Mouse (Mus musculus) macrophage (primary cell): ENCODE results near the gene Mcu. TPM values are rescaled to one million over a fixed set of nuclear protein-coding genes. Genes with fewer than 3 reads are reported as not detected.
A peak's percentile ranks its signal among the peaks of the same experiment; 100 is the strongest.

ENCODE experiments used
- H3K27ac ChIP-seq: fragments of 350-480 bp; formaldehyde crosslinking; 2 replicates; pipeline ENCODE4 v1.9.0; 2021
- H3K36me3 ChIP-seq: fragments of 350-480 bp; formaldehyde crosslinking; 2 replicates; pipeline ENCODE4 v1.9.0; 2021; ENCODE audit errors: inconsistent target
- H3K4me3 ChIP-seq: fragments of 350-480 bp; formaldehyde crosslinking; 2 replicates; pipeline ENCODE4 v1.9.0; 2021; ENCODE audit errors: inconsistent target
- H3K79me2 ChIP-seq: fragments of 350-480 bp; formaldehyde crosslinking; 2 replicates; pipeline ENCODE4 v1.9.0; 2021; ENCODE audit errors: inconsistent target
- WGBS: methylation state at CpG from one replicate; pipeline ENCODE4 v1.1.7; 2026; ENCODE audit warnings: inconsistent platforms; ENCODE audit not compliant: missing documents; 5-methylcytosine and 5-hydroxymethylcytosine counted together
- polyA plus RNA-seq: library from polyadenylated mRNA; stranded (reverse); fragments of 250-400 nt; gene quantifications from 3 replicates; pipeline ENCODE4 v1.2.4, GENCODE M21; 2018; ENCODE audit warnings: inconsistent platforms
- total RNA-seq, 78 experiments: library from RNA; depleted of rRNA; stranded (reverse); fragments of 250-400 nt; gene quantifications; 1 replicate in 9 of 78; 2 replicates in 24 of 78; 3 replicates in 43 of 78; 4 replicates in 2 of 78; pipeline ENCODE4 v1.2.4; 2018; ENCODE audit warnings: inconsistent platforms in 56 of 78

Gene Mcu
- 10 to 100 TPM; 11.1 to 29.5 (median 19.9) TPM for total RNA-seq (2018; cell fraction: chromatin; rRNA removed)
- total RNA-seq (2018; cell fraction: cytosol; rRNA removed), result 10 to 100 TPM in 3 of 26 experiments, 1 to 10 TPM in 23; 6.4 to 10.8 (median 8.7) TPM
- 10 to 100 TPM in 22 of 26 experiments, 1 to 10 TPM in 4; 8.1 to 53.4 (median 15.3) TPM for total RNA-seq (2018; cell fraction: nucleus; rRNA removed)
- polyA plus RNA-seq, result 5.3 to 18.7 TPM (median 7.3 TPM) in 3 replicates

DNA sequence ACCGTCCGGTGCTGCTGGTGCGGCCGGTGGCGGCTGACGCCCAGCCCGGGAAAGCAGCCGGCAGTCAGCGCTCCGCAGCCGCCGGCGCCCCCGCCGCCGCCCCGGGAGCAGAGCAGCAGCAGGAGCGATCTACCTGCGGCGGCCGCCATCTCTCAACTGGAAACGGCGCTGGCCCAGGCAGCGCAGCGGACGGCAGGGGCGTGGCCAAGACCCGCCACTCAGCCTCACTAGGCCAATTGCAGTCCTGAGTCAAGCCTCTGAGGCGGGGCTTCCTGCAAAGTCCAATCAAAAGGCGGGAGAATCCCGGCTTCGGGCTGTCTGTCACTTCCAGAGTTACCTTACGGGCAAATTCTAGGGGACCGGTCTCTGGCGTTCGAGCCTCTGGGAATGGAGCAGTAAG is at the start of gene Mcu:
Mcu (minus strand) TSS at position 171 of the 400 bp plus-strand sequence.
- Histone ChIP-seq H3K27ac (no peak within 1 kb of the TSS), H3K36me3 (no peaks in the 10 kb centered on the region), H3K4me3 (peak within 1 kb of the TSS; percentile 55), H3K79me2 (peaks cover 41% of the 10 kb centered on the region)
- under 1% methylated on average over 36 of the region's 36 CpGs for WGBS

DNA sequence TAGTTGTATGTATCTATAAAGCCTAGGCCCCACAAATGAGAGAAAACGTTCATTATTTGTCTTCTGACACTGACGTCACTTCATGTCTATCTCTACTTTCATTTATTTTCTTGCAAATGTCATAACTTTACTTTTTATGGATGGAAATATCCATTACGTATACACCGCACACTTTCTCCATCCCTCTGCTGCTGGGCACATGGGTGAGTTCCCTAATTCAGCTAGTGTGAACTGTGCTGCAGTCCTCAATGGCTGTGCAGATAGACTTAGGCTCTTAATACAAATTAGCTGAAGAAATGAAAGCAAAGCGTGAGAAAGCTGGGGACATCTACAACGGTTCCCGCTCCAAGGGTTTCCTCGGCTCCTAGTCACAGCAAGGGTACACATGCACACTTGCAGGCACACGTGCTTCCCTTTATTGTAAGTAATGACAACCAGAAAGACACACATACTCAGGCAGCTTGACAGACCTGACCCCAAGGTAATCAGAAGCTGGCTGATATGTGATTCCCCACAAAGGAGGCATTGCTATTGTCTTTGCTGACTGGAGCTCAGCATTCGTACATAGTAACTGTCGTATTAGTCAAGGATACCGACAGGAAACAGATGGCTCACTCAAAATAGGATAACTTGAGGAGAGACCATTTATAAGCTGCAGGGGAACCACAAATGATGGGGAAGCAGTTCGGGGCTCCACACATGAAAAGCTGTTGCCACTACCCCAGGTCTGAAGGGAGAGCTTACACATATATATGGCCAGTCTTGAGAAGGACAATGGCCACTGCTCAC is 49.2 kb upstream of the Mcu start:
- Histone ChIP-seq H3K27ac (no peak overlapping the region), H3K4me3 (no peak overlapping the region), H3K36me3 (no peaks in the 10 kb centered on the region), H3K79me2 (no peaks in the 10 kb centered on the region)
- 28% methylated on average over 13 of the region's 13 CpGs for WGBS

DNA sequence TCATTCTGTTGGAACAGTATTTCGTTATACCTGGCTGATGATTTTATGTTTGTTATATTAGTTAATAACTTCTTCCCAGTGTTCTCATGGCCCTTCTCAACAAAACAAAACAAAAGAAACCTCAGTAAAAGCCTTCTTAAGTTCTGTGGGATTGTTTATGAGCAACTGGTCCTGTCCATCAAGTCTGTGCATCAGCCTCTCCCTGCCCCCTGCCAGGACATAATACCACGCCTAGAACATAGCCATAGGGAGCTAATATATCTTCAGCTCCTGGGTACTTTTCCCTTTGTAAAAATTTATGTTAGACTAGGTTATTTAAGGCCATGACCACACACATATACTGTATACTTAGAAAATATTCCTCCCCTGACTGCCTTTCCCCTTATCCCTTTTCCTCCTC is 48.3 kb upstream of the Mcu start:
- WGBS, result 93% methylated on average over 2 of the region's 2 CpGs
- Histone ChIP-seq H3K36me3 (no peaks in the 10 kb centered on the region), H3K27ac (no peak overlapping the region), H3K4me3 (no peak overlapping the region), H3K79me2 (no peaks in the 10 kb centered on the region)

DNA sequence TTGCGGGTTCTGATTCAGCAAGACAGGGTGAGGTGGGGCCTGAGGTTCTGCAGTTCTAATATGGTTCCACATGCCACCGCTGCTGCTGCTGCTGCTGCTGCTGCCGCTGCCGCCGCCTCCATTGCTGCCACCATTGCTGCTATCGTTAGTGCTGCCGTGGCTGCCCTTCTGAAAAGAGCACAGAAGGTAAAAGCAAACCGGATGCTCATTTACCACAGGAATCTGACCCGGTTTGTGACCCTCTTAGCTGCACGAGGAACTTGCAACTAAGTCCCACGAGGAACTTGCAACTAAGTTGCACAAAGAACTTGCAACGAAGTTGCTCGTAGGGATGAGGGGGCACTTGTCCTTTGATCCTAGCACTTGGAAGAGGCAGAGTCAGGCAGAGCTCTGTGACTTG is 40.3 kb upstream of the Mcu start:
- H3K36me3 ChIP-seq, result no peaks in the 10 kb centered on the region
- no peak overlapping the region for H3K4me3 ChIP-seq
- no peaks in the 10 kb centered on the region for H3K79me2 ChIP-seq
- WGBS, result 40% methylated on average over 13 of the region's 13 CpGs
- H3K27ac ChIP-seq, result no peak overlapping the region

DNA sequence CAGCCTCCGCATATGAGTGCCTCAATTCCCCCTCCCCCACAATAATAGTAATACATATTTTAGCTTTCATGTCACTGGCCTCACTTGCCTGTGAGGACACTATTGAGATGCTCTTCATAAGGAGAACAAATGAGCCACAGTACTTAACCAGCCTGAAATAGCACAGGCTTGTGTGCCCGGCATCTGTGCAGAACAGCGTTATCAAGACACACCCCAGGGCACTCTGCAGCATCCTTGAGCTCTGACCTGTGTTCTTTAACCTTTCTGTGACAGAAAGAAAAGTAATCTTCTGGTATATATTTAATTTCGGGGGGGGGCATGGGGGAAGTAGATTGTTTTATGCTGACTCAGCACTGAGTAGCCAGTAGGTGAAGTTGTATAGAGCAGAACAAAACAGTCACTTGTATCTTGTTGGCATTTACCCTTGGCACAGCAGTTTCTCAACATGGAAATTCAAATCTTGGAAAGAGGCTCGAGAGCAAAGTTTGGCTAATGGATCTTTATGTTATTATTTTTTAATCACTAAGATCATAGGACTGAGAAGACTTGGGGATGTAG is 30.4 kb upstream of the Mcu start:
- no peak overlapping the region for H3K27ac ChIP-seq
- WGBS, result 90% methylated on average over 3 of the region's 5 CpGs
- H3K4me3 ChIP-seq, result no peak overlapping the region
- H3K36me3 ChIP-seq, result no peaks in the 10 kb centered on the region
- no peaks in the 10 kb centered on the region for H3K79me2 ChIP-seq

DNA sequence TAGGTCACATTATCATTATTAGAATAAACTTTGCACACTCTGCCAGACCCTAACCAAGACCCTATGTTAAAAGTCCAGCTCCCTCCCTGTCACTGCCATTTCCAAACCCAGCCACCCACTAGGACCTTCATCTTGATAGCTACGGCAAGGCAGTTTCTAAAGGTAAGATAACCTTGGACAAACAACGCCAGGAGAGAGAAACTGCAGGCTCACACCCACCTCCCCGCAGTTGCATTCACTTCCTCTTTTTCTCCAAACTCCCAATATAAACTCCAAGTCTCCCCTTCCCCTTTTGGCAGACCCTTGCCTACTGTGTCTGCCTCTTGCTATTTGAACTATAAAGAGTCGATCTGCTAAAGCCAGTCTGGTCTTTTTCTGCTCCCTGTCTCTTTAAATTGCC is 28.7 kb upstream of the Mcu start:
- H3K4me3 ChIP-seq, result no peak overlapping the region
- H3K36me3 ChIP-seq, result no peaks in the 10 kb centered on the region
- H3K27ac ChIP-seq, result no peak overlapping the region
- no peaks in the 10 kb centered on the region for H3K79me2 ChIP-seq
- WGBS, result 13% methylated on average over 4 of the region's 4 CpGs

DNA sequence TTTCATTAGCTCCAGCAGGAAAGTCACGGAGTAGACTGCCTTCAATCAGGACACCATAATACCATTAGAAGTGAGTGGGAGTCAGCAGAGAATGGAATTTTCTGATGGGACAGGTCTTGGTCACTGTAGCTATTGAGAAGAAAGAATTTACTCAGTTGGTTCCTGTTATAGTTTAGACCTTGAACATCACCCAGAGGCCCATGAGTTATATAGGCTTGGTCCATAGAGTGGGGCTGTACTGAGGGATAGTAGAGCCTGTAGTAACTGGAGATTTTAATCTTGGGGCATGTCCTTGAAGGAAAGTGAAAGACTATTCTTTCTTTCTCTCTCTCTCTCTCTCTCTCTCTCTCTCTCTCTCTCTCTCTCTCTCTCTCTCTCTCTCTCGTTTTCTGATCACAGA is 28.2 kb upstream of the Mcu start:
- no peaks in the 10 kb centered on the region for H3K36me3 ChIP-seq
- H3K27ac ChIP-seq, result no peak overlapping the region
- H3K4me3 ChIP-seq, result no peak overlapping the region
- 92% methylated on average over 1 of the region's 2 CpGs for WGBS
- H3K79me2 ChIP-seq, result no peaks in the 10 kb centered on the region

DNA sequence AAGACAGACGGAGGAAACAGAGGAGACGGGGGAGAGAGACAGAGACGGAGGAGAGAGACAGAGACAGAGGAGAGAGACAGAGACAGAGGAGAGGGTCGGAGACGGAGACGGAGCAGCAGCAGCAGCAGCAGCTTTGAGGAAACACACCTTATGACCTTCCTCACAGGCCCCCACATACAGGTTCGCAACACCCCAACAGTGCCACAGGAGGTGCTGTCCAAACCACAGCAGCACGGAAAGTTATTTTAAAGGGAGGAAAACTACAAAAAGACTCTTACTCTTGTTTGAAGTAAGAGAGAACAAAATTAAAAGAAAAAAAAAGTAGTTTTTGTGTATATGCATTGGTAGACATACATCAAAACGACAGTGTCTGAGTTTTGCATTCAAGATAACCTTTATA is 27.2 kb upstream of the Mcu start:
- Histone ChIP-seq H3K36me3 (no peaks in the 10 kb centered on the region), H3K79me2 (no peaks in the 10 kb centered on the region), H3K4me3 (no peak overlapping the region), H3K27ac (no peak overlapping the region)
- WGBS, result 73% methylated on average over 9 of the region's 9 CpGs

DNA sequence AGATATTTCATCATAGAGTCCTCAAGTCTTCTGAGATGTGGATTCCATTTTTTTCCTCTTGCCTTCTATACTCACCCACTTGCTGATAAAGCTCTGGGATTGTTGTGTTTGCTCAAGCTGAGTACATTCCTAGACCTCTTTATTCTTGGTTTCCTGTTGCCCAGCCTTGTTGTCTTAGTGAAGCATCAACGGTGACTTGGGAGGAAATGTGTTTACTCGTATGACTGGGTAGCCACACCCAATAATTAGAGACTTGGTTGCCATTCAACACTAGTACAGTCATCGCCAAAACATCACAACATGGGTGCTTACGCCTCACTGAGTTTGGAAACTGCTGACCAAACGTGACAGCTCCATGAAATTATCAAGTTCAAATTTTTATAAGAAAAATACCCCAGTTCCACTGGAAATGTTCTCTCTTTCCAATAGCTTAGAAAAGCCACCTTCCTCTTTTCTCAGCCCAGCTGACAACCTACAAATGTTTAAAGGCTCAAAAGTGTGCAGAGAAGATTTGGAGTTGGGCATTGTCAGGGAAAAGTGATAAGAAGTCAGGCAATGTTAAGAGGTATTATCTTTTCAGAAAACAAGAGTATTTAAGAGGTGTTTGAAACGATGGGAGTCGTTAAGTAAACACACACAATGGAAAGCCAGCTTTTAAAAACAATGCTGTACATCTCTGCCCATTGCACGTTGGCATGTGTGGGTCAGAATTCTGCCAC is 26.3 kb upstream of the Mcu start:
- WGBS, result 58% methylated on average over 8 of the region's 8 CpGs
- Histone ChIP-seq H3K79me2 (no peaks in the 10 kb centered on the region), H3K36me3 (no peaks in the 10 kb centered on the region), H3K27ac (no peak overlapping the region), H3K4me3 (no peak overlapping the region)

DNA sequence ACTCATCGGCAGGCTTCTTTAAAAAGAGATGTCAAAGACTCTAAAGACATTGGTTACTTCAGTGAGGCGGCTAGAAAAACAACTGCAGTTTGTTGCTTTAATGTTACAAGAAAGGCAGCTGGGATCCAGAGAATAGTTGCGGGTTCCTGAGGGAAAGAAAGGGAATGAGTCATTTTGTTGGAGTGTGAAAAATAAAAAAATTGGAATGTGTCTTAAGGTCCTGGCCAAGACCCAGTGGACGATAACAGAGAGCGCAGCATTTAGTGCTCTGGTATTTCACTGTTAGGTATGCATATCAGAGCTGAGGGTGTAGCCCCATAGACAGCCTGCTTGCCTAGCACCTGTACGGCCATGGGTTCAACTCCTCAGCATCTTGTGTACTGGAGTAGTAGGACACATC is 22.1 kb upstream of the Mcu start:
- Histone ChIP-seq H3K27ac (no peak overlapping the region), H3K79me2 (no peaks in the 10 kb centered on the region), H3K36me3 (no peaks in the 10 kb centered on the region), H3K4me3 (no peak overlapping the region)
- WGBS, result 96% methylated on average over 6 of the region's 6 CpGs

DNA sequence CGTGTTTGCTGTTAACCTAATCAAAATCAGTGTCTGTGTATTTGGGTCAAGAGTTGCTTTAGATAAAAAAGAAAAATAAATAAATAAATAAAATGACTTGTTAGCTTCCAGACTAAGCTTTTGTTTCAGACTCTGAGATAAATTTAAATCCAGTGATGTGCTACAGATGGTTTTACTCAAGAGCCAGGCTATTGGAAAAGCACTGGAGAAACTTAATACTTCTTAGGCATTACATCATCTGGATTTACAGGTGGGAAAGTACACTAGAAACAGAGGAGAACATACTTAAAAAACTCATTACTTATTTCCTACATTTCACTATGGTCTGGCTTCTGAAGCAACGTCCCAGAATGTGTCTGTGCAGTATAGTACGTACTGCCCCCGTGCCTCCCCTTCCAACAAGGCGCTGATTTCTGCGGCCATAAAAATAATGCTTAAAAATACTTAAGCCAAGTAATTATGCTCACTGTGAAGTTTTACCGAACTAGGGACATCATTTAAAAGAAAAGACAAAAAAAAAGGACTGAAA is 21.2 kb upstream of the Mcu start:
- peak overlapping the region; percentile 44; the same call in 1 of the 2 replicates for H3K4me3 ChIP-seq
- no peak overlapping the region for H3K27ac ChIP-seq
- WGBS, result 90% methylated on average over 7 of the region's 7 CpGs
- H3K36me3 ChIP-seq, result no peaks in the 10 kb centered on the region
- H3K79me2 ChIP-seq, result no peaks in the 10 kb centered on the region

DNA sequence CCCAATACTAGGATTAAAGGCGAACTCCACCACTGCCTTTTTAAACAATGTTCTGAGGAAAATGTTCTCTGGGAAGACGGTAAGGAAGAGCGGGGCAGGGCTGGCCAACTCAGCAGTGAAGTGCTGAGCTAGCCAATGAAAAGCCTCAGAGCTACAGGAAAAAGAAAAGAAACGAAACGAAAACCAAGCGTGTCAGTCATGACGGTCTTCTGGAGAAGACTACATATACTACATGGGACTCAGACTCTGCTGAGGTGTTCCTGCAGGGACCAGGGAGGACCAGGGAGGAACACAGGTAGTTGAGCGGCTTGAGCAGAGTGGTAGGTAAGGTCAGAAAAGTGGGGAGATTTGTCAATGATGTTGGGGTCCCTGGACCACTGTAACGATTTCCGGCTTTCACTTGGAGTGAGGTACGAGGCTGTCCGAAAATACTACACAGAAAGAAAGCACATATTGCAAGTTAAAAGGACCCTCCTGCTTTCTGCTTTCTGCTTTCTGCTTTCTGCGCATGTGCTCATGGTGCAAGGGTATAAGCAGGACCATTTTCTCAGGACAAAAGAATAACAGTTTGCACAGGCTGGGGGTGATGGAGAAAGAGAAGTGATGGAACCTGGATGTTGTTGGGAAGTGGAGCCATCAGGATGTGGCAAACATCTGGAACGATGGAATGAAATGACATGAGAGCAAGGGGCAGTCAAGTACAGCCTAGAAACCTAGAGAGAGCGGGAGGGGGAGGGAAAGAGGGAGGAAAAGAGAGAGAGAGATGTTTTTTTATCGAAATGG is 20.4 kb upstream of the Mcu start:
- H3K36me3 ChIP-seq, result no peaks in the 10 kb centered on the region
- peak overlapping the region; percentile 44 for H3K4me3 ChIP-seq
- H3K79me2 ChIP-seq, result no peaks in the 10 kb centered on the region
- peak overlapping the region; percentile 48 for H3K27ac ChIP-seq
- 62% methylated on average over 16 of the region's 16 CpGs for WGBS

DNA sequence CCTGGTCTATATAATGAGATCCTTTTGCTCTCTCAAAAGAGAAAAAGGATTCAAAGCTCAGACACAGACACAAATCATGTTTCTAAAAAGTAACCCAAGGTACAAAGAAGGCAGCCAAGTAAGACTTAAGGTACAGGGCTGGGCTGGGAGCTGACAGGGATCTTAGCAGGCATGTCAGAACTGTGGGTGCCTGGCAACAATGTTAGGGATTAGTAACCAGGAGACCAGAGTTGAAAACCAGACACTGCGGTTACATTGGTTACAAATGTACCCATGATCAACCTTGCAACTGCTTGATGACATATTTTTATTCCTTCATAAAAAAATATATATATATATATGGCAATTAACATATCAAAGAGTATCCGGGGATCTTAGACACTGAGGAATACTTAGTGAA is 19.6 kb upstream of the Mcu start:
- WGBS, result 92% methylated on average over 2 of the region's 2 CpGs
- Histone ChIP-seq H3K4me3 (no peak overlapping the region), H3K79me2 (no peaks in the 10 kb centered on the region), H3K36me3 (no peaks in the 10 kb centered on the region), H3K27ac (no peak overlapping the region)

DNA sequence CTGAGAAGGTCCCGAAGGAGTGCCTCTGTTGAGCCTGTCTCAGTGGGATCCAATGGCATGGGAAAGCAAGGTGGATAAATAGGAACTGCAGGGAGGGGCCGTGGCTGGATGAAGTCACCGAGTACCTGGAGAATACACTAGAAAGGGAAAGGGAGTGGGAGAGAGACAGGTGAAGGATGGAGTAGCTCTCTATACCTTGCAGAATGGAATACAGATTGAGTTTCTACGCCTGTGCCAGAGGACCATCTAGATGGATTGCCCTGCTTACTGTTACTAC is 13.0 kb upstream of the Mcu start:
- WGBS, result 86% methylated on average over 4 of the region's 4 CpGs
- Histone ChIP-seq H3K27ac (no peak overlapping the region), H3K36me3 (no peaks in the 10 kb centered on the region), H3K4me3 (no peak overlapping the region), H3K79me2 (no peaks in the 10 kb centered on the region)
